Mouse (Mus musculus) T-helper 17 cell (primary cell): ENCODE results near the gene Trmt1l.

Source experiments
- in situ Hi-C, 2 experiments: fragments of 300-600 bp; cut with MboI, MseI; formaldehyde crosslinking; loops; 1 replicate in 1 of 2; 2 replicates in 1 of 2; pipeline ENCODE4 v1.15.1; 2025; ENCODE audit warnings: high pct_unique_total_duplicates in 2 of 2

The Trmt1l gene

DNA sequence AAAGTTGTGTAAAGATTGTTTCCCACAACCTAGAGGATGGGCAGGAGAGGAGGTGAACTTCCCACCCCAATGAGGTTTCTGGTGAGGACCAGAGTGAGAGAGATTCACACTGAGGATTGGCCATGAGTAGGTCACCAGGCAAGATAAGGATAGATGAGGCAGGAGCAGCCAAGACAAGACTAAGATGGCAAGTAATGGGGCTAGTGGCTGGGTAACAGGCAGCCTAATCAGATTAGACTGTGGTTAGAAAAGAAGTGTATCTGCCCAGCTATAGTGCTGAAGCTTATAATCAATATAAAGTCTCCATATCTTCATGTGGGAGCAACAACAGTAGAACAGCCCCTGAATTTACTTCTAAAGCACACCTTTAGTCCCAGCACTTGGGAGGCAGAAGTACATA is 65.5 kb downstream of the Trmt1l start:
- in situ Hi-C loops: loop anchor here in 1 of 2 experiments (5.0 kb wide), 1 partner anchor 78 kb away; the partner anchor contains the start of gene Fam129a

DNA sequence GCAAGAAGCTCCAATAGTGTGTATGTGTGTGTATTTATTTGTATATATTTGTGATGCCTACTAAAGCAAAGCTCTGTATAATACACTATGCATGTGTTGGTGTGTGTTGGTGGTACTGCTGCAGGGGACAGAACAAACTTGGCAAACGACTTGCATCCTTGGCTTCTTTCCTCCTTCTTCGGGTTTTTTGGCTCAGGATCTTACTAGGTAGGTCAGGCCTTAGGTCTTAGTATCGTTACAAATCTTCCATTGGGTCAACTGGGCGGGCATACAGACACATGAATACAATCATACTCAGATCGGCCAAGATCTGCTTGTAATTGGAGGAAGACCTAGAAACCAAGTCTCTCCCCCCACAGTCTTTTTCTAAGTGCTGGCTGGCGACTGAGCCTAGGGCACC is 66.4 kb downstream of the Trmt1l start:
- in situ Hi-C loops: loop anchor here in 1 of 2 experiments (5.0 kb wide), 1 partner anchor 78 kb away; the partner anchor contains the start of gene Fam129a

DNA sequence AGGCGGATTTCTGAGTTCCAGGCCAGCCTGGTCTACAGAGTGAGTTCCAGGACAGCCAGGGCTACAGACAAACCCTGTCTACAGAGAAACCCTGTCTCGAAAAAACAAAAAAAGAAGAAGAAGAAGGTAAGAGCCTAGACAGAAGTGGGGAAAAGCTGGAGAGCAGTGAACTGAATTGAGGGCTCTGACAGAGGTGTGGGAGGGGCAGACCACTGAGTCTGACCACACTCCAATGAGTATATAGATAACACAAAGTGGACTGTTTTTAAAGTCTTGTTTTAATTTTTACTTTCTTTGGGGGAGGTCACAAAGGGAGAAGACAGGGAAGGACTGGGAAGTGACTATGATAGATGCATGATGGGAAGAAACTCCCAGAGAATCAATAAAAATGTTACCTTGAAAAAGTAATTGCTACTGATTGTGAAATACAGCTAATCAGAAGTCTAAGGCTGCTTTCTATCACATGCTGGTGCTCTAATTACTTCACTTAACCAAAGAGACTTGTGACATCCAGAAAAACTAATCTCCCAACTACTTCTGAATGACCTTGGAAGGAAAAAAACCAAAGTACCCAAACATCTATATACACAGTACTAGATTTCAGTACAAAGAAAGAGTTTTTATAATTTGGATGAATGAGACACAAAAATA is 67.4 kb downstream of the Trmt1l start:
- in situ Hi-C loops: no loop called here

- in situ Hi-C loops: no loop called here
These were observed 68.7 kb downstream of the Trmt1l start for GRCm38 (mm10) chr1:151497028-151497427.

- in situ Hi-C loops: no loop called here
These were observed 69.6 kb downstream of the Trmt1l start for GRCm38 (mm10) chr1:151497942-151498341.

DNA sequence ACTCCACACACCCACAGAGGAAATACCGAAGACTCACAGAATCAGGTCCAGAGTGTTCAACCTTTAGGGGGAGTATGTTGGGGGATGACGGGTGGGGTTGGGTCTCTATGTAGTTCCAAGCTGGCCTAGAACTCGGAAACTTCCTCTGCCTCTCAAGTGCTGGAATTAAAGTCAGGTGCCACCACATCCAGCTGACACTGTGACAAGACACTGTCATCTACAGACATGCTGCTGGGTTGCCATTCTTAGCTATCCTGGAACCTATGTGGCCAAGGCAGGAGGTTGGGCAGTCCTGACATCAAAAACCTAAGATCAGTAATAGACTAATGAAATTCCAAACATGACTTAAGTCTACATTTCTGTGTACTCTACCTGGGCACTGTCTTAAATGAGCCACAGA is 70.0 kb downstream of the Trmt1l start:
- in situ Hi-C loops: no loop called here

DNA sequence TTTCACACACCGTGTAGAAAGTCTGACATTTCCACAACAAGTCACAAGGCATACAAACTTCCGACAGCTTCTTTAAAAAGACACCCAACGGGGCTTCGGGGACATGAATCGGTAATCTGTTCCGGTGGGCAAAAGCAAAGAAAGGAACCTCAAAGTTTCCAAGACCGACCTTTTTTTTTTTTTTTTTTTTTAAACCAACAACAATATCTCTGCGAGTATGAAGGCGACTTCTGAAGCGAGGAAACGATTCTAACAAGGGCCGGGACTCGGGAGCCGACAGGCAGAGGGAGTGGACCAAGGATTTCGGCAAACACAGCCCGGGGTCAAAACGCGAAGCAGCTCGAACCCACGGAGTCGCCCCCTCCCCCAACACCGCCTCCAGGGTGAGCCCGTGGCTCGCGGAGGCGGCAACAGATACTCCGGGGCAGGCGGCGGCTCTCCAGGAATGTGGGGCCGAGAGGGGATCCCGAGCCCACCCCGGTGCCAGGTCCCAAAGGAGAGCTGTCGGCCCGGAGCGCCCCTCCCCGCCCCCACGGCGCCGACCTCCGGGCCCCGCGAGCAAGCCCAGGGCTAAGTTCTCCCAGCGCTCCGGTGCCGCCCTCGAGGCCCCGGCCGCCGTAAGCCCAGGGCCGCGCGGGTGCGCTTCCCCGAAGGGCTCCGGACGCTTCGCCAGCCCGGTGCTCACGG is 71.6 kb downstream of the Trmt1l start:
- in situ Hi-C loops: no loop called here

DNA sequence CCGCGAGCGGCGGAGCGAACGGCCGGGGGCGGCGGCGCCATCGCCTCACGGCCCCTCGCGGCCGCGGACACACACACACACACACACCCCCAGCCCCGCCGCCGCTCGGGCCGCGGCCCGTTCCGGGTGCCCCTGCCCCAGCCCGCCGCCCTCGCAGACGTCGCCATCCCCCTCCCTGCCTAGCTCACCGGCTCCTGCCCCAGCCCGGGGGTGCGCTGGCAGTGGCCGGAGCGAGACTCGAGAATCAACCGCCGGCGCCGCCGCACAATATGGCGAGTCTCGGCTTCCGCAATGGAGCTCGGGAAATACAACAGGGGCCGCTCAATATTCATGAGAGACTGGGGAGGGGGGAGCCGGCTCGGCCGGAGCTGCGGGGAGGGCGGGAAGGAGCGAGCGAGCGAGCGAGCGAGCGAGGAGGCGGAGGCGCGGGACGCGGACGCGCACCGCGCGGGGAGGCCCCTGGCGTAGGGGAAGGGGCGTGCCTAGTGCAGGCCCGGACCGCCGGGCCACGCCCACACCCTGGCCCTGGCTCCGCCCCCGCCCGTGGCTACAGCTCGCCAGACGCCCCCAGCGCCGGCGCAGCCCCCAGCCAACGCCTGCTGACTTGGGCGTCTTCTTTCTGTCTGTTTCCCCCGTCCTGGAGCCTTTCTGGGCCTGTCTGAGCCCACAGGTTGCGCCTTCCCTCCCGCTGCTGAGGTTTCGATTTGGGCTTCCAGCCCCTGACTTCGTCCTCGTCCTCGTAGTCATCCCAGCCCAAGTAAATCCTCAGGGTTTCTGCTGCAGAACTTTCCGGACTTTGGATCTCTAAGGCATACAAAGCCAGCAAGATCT is 72.4 kb downstream of the Trmt1l start, which contains the start of gene Rnf2:
Rnf2 (minus strand) TSS at position 425 of the 831 bp plus-strand sequence.
- in situ Hi-C loops: no loop called here
